Mouse (Mus musculus): ENCODE measurements around the gene Dpf2.

DNA sequence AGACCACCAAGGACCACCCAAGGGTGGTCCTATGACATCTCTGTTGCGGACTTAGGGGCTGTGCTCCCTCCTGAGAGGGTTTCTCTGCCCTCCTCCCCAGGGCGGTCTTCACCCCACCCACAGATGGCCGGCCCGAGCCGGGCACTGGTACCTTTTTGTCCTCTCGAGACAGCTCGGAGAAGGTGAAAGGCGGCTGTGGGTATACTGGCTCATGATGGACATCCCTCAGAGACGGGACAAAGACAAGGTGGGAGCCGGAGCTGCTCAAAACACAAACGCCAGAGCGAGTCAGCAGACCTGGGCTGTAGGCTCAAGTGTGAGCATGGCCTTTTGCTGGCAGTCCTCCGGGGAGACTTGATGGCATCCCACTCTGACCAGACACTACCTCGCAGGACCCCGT lies 30.6 kb upstream of the Dpf2 start:
- no peak for TF ChIP-seq POLR2A (IDR thresholded peaks at IDR 0.05; ENCODE audit: extremely low read depth, insufficient read depth, low read length)
- no peak for TF ChIP-seq CTCF (IDR thresholded peaks at IDR 0.05; ENCODE audit: extremely low read depth, insufficient read depth, low read length)
